Mouse (Mus musculus): ENCODE measurements at regions not wholly inside any gene's neighbourhood (a gene's known extent, or its start where the extent isn't known, plus 50 kb on each side); places are given as distances from the start of the nearest gene placed in this dataset.

DNA sequence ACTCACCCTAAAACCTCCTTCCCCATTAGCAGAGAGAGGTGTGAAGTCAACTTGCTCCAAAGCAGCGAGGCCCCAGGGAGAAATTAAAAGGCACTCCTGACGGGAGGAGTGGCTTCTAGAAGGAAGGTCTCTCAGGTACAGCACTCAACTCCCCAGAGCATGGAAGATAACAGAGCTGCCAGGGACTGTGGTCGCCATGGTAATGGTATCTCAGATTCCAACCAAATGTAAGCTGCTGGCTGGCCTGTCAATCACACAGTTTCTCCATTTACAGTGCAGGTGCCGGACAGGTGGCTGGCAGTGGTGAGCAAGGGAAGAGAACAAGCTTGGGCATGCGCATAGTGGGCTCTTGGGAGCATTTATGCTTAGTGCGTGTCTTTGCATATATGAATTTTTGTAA, 213.5 kb upstream of the Bcor start:
- DNase-seq: no peak

DNA sequence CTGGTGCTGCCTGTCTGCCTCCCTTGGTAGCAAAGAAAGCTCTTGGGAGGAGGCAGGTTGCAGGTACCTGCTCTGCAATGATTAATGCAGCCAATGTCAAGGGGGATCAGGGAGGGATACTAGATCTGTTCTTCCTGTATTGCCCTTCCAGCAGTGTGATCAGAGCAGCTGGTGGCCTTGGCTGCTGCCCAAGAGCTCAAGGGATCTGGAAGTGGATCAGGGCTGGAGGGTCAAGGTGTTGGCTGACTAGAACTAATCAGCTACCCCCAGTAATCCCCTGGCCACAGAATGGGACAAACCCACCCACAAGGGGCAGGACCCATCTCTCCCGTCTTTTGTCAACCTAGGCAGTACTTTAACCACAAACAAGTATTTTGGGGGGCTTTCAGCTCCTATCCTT, 211.8 kb upstream of the Atp6ap2 start:
- DNase-seq: peak; percentile 23

DNA sequence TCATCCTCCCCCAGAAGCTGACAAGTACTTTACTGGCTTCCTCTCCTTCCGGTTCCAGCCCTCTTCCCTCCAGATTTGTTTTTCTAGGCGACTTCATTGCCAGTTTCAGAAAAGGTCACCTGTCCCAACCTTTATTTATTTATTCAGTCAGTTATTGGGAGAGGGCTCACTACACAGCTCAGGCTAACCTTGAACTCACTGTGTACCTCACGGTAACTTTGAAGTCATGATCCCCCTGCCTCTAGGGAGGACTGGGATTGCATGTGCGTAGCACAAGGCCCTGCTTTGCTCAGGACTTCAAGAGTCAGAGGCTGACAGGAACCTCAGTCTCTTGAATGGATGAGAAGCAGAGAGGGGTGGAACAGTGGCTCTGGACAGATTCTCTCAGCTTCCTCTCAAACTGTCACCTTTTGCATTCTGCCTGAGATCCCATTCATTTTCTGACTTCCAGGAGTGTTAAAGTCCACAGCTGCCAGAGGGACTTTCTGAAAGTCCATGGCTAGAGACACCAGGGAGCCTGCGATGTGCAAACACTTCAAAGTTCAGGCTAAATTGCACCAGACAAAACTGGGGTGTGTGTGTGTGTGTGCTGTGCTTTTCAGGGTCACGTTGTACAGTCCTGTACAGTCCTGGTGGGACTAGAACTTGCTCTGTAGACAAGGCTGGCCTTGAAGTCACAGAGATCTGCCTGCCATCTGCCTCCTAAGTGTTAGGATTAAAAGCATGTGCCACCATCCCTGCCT, 211.2 kb upstream of the Atp6ap2 start:
- no peak for DNase-seq

DNA sequence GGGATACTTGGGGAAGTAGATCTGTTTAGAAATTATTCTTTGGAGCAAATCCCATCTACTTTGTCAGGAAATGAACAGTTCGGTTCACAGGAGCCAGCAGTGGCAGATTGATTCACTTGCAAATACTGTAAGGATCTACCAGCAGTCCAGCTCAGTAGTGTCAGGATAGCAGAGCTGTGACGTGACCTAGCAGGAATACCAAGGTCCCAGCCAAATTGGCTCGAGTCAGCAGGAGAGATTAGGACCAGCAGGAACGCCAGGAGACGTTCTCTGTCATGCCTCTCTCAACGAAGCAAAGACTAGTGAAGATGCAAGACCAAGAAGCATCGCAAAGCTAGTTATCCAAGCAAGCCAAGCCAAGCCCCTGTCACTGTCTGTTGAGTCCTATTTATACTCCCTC, 210.2 kb upstream of the Atp6ap2 start:
- DNase-seq: no peak

DNA sequence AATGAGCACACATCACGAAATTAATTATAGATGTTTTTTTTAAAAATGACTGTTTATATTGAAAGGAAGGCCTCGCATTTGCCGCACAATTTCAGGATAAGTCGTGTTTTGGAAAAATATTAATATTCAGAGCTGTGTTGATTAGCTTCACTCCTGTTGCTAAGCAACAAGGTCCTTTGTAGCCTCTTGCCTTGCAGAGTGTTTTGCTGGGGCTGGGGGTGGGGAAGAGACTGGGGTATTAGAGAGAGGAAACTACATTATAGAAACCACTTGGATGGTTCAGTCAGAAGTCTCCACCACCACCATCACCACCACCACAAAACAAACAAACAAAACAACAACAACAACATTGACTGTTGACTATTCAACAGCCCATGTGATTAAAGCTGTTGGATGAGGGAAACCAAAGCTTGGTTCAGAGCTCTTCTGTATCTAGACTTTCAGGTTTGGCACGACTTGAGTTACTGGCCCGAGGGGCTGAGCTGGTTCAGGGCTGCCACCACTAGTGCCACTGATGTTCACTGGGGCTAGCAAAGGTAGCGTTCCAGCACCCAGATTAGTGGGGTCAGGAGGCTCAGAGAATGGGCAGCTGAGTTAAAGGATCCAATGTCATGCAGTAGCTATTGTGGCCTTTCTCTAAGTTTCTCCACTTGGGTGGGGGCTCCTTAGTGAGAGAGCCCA, 195.3 kb upstream of the Atp6ap2 start:
- DNase-seq: no peak

DNA sequence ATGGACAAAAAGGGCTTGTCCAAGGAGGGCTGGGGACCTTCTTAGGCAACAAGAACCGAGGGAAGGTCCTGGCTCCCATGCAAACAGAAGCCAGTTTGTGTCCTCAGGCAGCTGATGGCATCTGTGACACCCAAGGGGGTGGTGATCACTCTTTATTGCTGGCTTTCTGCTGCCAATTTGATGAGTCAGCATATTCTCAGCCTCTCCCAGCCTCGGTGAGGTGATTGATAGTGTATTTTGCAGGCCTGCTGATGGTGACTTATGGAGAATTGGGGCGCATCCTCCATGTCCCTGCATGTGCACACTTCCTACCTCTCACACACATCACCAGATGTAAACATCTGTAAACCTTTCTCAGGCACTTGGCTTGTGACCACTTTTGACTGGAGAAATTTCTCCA, 178.3 kb upstream of the Atp6ap2 start:
- DNase-seq: no peak

DNA sequence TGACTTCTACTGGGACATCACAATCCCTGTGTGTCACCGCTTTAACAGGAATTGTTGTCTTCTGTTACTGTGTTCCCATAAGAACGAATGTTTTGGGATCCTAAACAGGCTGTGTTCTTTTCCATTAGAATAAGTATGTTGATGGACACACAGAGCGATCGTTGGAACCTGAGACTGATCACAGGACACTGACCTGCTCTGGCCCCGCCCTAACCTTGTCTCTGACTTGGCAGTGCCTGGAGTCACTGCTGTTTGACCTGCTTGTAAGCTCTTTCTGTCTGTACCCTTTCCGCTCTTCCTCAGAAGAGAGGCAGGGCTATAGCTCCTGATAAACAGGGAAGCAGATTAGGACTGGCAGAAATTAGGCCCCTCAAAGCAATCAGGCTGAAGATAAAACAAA, 162.0 kb upstream of the Atp6ap2 start:
- DNase-seq: no peak

DNA sequence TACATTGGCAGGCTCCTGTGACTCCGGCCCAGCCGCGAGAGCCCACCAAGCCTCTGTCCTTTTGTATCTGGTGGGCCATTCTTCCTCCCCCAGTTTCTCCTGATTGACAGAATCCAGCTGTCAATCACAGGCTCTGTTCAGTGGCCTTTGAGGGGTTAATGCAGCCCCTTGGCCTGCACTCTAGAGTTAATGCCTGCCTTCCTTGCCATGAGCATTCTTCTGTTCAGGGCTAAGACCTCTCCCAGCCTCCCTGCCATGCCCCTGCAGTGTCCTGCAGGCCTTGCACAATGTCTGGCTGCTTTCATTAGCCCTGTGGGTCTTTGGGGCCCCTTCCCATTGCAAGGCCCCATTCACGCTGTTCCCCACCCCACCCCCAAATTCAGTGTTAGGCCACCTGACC, 160.9 kb upstream of the Atp6ap2 start:
- no peak for DNase-seq

DNA sequence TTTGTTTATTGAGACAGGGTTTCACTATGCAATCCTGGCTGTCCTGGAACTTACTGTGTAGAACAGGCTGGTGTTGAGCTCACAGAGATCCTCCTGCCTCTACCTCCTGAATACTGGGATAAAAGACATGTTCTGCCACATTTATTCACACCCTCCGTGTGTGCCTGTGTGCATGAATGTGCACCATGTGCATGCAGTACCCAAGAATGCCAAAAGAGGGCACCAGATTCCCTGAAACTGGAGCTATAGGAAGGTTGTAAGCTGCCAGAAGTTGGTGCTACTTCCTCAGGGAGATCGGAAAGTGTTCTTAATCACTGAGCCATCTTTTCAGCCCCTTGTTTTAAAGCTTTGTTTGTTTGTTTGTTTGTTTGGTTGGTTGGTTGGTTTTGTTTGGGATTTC, 155.3 kb upstream of the Atp6ap2 start:
- no peak for DNase-seq

DNA sequence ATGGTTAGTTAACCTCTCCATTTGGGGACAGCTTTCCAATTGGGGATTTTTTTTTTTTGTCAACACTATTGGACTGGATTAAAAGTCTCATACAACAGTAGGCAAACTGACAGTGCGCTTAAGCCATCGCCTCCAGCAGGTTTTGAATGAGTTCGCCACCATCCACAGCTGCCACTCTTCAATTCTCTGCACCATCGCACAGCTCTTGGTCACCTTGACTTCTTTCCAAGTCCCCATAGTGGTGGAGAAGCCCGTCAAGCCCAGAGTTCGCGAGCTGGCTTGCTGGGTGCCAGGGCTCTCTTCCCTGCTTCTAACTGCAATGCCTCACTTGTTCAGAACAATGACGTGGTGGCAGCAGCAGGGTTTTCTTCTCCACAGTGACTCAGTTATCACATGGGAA, 151.9 kb upstream of the Atp6ap2 start:
- DNase-seq: no peak

DNA sequence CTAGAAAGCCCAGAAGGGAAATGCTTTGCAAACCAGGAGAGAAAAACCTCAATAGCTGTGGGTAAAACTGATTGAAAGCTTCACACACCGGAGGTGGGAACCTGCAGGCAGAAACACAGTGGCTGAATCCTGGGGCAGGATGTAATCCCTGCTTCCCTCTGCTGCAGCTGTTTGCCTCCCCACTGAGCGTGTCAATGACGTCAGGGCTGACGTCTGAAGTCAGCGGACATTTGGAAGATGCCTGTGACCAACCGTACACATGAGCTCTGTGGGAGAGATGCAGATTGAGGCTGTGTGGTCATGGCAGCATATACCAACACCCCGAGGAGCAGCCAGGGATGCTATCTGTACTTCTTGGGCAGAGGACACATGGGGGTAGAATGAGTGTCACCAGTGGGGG, 151.5 kb upstream of the Atp6ap2 start:
- DNase-seq: no peak

DNA sequence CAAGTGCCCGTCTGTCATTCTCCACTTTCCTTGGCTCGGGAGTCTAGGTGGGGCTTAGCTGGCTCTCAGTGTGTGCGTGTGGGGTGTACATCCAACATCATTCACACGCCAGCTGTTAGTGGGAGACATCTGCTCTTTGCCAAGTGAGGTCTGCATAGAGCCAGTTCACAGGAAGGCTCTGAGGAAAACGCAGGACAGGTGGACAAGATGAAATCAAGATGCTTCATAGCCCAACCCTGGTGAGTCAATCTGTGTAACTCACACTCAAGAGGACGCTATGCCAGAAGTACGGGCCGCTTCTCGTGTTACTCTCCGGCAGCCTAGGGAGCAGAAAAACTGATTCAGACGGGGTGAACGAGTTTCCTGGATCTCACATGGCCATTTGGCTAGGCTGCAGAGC, 148.2 kb upstream of the Atp6ap2 start:
- no peak for DNase-seq

DNA sequence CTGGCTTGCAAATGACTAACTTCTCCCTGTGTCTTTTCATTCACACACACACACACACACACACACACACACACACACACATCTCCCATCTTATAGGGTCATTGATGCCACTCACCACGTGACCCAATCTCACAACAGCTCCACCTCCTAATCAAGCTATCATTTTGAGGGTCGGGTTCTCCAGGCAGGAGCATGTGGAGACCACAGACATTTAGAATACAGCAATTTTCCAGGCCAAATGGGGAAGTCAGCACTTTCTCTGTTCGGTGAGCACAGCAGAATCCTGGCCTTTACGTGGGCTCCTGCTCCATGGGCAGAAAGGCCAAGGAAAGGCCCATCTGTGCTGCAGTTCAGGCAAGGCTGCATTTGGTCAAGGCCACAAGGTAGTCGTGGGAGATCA, 143.8 kb upstream of the Atp6ap2 start:
- no peak for DNase-seq

DNA sequence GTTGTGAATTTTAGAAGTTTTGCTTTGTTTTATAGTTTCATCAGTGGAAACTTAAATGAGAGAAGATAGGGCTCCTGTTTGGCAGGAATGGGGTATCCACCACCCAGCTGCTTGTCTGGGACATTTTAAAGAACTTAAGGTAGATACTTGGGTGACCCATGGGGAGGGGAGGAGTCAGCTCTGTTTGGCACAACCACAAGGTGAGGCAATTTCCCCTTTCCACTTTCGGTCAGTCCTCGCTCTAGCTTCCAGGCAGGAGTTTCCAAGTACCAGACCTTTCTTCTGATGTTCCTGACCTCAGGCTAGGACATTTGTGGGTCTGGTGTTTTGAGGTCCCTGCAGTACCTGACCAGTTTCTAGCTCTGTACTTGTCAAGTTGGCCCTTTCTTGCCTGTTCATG, 142.5 kb upstream of the Atp6ap2 start:
- no peak for DNase-seq

DNA sequence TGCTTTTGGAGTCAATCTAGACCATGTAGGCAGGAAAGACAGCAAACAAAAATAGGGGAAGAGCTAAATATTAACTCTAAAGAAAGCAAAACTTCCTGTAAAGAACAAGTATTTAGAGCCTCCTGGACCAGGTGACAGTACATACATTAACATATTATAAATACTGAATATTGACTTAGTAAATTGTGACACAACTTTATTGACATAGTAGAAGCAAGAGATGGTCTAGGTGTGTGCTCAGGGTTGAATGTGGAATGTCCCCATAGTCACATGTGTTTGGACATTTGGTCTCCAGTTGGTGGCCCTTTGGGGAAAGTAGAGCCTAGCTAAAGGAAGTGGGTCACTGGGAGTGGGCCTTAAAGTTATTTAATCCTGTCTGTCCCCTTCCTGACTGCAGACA, 139.6 kb upstream of the Atp6ap2 start:
- no peak for DNase-seq

DNA sequence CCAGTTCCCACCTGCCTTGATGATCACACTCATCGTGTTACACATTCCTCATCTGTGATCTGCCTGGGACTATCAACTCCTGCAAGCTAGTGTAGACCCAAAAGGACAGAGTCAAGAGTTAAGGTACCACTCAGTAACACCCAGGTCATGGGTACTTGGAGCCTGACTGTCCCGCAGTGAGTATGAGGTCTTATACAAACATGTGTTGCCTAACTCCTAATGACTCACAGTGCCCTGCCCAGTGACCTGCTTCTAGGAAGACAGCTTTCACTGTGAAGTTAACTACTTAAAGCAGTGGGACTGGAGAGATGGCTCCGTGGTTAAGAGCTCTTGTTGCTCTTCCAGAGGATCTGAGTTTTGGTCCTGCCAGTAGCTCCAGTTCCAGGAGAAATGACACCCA, 137.9 kb upstream of the Atp6ap2 start:
- DNase-seq: peak; percentile 41

DNA sequence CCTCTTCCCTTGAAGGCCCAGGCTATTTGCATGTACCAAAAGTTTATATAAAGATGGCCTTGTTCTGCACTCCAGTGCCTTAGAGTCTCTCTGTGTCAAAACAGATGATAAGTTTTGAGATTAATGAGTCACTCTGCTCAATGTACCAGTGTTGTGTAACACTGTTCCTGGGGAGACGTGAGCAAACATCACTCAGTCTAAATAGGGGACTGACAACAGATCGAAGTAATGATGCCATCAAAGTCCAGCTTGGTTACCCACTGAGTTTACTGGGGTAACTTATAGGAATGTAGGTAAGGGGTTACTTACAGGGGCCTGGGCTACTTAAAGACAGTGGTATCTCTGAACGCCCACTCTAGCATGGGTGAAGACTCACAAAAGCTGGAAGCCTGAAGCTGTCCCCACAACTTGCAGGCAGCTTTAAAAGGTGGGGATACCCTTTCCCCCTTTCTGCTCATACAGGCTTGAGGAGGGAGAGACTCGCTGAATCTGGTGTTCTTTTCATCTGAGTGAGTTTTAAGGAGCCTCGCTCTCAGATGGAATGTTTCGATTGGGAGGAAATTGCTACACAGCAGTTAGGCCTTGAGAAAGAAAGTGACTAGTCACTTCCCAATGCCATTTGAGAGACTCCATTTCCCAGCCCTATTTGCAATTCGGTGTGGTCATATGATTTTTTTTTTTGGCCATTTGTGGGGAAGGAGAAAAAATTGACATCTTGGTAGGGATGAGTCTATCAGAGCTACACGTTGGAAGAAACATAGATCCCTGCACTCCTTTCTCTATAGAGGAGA, 134.4 kb upstream of the Atp6ap2 start:
- no peak for DNase-seq

DNA sequence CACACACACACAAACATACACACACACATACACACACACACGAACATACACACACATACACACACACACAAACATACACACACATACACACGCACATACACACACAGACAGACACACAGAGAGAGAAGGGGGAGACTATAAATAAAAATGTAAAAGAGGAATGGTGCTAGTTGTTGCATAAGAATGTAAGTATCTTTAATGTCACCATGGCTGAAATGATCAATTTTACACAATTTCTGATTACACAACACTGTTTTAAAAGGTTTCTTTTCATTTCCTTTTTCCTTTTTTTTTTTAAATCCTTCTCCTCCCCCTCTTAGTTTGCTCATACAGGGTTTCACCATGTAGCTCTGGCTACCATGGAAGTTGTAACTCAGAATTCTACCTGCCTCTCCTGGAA, 125.9 kb upstream of the Atp6ap2 start:
- no peak for DNase-seq

DNA sequence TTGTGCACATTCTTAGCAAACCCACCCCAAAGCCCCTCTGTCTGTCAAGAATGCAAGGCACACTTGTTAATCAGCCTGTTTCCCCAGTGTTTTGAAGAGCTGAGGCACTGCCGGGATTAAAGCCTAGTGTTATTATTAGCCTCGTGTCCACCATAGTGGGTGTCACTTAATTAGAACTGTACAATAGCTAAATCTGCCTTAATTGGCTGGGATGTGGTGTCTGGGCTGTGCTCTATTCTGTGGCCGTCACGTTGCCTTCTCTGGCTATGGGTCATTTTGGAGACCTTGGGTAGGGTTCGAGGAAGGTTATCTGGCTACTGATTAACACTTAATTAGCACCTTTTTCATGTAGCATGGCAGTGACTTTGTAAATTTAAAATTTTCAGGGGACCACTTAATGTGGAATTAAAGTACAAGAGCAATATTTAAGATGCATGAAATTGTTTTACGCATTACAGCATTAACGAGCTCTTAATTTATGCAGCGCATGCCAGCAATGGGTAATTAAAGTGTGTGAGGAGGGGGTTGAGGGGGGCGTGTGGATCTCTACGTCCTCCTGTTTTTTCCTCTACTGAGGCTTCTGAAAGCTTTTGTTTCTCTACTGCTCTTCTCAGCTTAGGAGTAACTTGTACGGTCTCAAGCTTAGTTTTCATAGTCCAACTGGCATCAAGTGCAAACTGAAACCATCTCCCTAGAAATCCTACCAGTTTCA, 124.5 kb upstream of the Atp6ap2 start:
- DNase-seq: no peak

DNA sequence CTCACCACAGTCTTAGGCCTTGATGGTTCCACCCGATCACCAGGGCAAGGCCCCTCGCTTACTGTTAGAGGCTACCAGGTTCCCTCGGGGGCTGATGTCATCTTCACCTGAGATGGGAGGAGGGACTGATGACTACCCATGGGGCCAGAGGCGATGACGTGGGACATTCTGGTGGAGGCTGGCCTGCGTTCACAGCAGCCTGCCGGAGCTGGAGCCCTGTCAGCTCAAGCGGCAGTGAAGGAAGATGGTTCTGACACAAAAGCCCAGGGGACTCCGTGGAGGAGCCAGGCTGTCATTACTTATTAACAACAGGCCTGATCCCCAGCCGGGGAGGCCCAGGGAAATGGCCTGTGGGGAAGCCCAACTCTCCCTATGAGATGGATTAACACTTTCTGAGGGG, 121.3 kb upstream of the Atp6ap2 start:
- DNase-seq: no peak

DNA sequence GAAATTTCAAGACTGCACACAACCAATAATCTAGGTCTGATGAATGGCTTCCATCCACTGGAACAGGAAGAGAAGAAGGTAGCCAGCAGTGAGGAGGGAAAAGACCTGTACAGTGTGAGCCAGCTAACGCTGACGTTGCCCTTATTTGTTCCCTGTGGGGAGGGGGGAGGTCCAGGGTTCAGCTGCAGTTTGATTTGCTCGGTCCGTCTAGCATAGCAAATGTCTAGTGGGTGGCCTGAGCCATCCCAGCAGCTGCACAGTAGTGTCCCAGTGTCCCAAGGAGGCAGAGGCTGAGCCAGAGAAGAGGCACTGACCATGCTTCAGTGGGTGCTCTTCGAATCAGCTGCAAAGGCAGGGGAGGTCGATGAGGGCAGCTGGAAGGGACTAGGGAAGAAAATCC, 120.7 kb upstream of the Atp6ap2 start:
- no peak for DNase-seq

DNA sequence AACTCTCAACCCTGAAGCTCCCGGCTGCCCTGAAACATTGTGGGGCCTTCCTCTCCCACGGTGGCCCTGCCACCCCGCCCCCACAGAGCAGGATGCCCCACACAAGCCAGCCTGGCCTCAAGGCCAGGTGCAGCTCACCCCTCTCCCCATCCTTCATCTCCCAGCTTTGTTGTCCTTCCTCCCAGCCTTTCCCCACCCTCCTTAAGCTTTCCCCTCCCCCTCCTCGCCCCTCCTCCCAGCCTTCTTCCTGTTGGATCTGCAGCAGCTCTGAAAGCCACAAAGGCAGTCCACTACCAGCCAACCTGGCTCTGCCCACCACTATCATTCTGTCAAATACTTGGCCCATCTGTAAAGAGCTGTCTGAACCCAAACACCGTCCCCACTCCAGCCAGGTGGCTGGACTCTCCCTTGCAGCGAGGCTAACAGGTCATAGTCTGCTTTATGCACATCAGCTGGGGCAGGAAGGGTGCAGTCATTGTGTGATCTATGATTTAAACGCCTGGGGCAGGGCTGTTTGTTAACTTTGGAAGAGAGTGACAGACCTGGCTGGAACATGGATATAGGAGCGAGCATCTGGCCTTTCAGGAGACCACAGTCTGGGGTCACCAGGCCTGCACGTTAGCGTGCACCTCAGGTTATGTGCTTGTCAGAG, 119.9 kb upstream of the Atp6ap2 start:
- DNase-seq: no peak

DNA sequence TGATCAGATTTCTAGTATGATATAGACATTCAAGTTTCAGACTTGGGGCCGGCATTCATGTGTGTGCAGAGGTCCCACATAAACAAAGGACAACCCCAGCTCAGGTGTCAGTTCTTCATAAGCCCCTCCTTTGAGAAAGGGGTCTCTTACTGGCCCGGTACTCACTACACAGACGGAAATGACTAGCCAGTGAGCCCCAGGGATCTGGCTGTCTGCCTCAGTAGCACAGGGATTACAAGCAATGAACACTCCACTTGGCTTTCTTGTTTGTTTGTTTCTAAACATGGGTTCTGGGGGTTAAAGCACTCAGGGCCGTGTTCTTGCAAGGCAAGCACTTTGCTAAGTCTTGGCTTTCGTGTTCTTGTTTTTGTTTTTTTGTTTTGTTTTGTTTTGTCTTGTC, 115.3 kb upstream of the Atp6ap2 start:
- DNase-seq: no peak

Measured in adrenal gland, adult 8-10 months (tissue).